Comparison of ENCODE assay signal across 15 mouse cellular contexts in genomic region chr1:67116571-67116970, GRCm38 (mm10). TPM values are rescaled to one million over a fixed set of nuclear protein-coding genes. Genes with fewer than 3 reads are reported as not detected.
"Had no signal": no experiment of that assay in that cellular context is flagged by ENCODE, and none has a peak within 500 bp of the region (broad histone marks: within the 10 kb centered on the region; RNA-seq: fewer than 3 reads in every experiment).

No protein-coding gene starts in this region.

- DNase-seq: kidney, adult 11 months; kidney, postnatal 10 days; kidney, postnatal 4 days; spleen, adult 18-20 months; thymus, adult 18-20 months; thymus, postnatal 25 days had no signal

- H3K27ac ChIP-seq: hindbrain, embryonic 14.5 days; layer of hippocampus, adult 2 months; limb, embryonic 12.5 days; liver, embryonic 14.5 days; macrophage; midbrain, embryonic 15.5 days; neural tube, embryonic 12.5 days had no signal

- H3K4me1 ChIP-seq: limb, embryonic 12.5 days; megakaryocyte, embryonic 14.5 days; midbrain, embryonic 15.5 days; neural tube, embryonic 12.5 days had no signal

- H3K36me3 ChIP-seq: limb, embryonic 12.5 days; midbrain, embryonic 15.5 days; neural tube, embryonic 12.5 days had no signal

- H3K27me3 ChIP-seq: limb, embryonic 12.5 days; megakaryocyte, embryonic 14.5 days; midbrain, embryonic 15.5 days; neural tube, embryonic 12.5 days had no signal

- H3K4me2 ChIP-seq: hindbrain, embryonic 14.5 days; limb, embryonic 12.5 days; midbrain, embryonic 11.5 days; midbrain, embryonic 15.5 days; neural tube, embryonic 12.5 days had no signal

- H3K4me3 ChIP-seq: layer of hippocampus, adult 2 months; limb, embryonic 12.5 days; megakaryocyte, embryonic 14.5 days; midbrain, embryonic 15.5 days; neural tube, embryonic 12.5 days had no signal

- H3K9ac ChIP-seq: hindbrain, embryonic 14.5 days; limb, embryonic 12.5 days; liver, embryonic 14.5 days; midbrain, embryonic 15.5 days; neural tube, embryonic 12.5 days had no signal

- H3K9me3 ChIP-seq: limb, embryonic 12.5 days; megakaryocyte, embryonic 14.5 days; midbrain, embryonic 15.5 days; neural tube, embryonic 12.5 days had no signal

- ATAC-seq: midbrain, embryonic 15.5 days had no signal

RNA-seq across cellular contexts. Expression of gene Cps1, which starts 6.3 kb away (rescaled TPM):
- polyA plus RNA-seq: macrophage had no signal
